Comparison of ENCODE assay signal across 15 mouse cellular contexts in the genomic region with DNA sequence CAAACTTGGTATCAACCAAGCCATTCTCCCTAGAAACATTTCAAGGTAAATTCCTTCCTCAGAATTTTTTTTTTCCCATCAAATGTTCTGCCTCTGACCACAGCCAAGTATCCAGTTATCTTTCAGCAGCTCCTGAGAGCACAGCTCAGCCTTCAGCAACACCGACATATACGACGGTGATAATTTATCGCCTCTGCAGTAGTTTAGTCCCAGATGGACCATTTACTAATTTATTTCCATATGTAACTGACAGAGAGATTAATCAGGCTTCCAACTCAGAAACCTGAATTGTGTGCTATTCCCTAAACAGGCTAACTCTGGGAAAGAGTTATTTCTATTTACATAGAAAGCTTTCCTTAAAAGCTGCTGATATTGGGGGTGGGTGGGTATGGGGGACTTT.
"Had no signal": no experiment of that assay in that cellular context is flagged by ENCODE, and none has a peak within 500 bp of the region (broad histone marks: within the 10 kb centered on the region; RNA-seq: fewer than 3 reads in every experiment).

No protein-coding gene starts in this region.

- H3K9me3 ChIP-seq: limb, embryonic 10.5 days; limb, embryonic 13.5 days; liver, embryonic 13.5 days; midbrain, embryonic 12.5 days; midbrain, embryonic 15.5 days had no signal

- H3K27me3 ChIP-seq: limb, embryonic 13.5 days; liver, embryonic 13.5 days; midbrain, embryonic 12.5 days; midbrain, embryonic 15.5 days had no signal

- H3K4me2 ChIP-seq: liver, embryonic 13.5 days; midbrain, embryonic 12.5 days; midbrain, embryonic 15.5 days had no signal

- H3K27ac ChIP-seq: limb, embryonic 10.5 days; limb, embryonic 13.5 days; liver, embryonic 13.5 days; midbrain, embryonic 12.5 days; midbrain, embryonic 15.5 days had no signal

- H3K9ac ChIP-seq: limb, embryonic 13.5 days; liver, embryonic 13.5 days; midbrain, embryonic 12.5 days; midbrain, embryonic 15.5 days had no signal

- H3K4me3 ChIP-seq: limb, embryonic 10.5 days; limb, embryonic 13.5 days; liver, embryonic 13.5 days; midbrain, embryonic 12.5 days; midbrain, embryonic 15.5 days had no signal

- H3K36me3 ChIP-seq: midbrain, embryonic 12.5 days; midbrain, embryonic 15.5 days had no signal

- ATAC-seq: intestine, postnatal 0 days; midbrain, embryonic 15.5 days had no signal

- DNase-seq: kidney, adult 2 months; kidney, postnatal 10 days; kidney, postnatal 4 days; liver; liver, embryonic 13.5 days; lung, adult 2 months; lung, postnatal 14 days; lung, postnatal 4 days; thymus, adult 18-20 months; thymus, postnatal 36 days had no signal
